Mouse (Mus musculus) neural tube, embryonic 11.5 days (tissue): ENCODE results near the gene 3110082I17Rik. TPM values are rescaled to one million over a fixed set of nuclear protein-coding genes. Genes with fewer than 3 reads are reported as not detected.

Experiments
- ATAC-seq: fragments of 200-750 bp; cut with Nextera tagmentation; 2 replicates; pipeline ENCODE4 v1.8.0; 2017; ENCODE audit warnings: moderate number of reproducible peaks, mild to moderate bottlenecking, moderate TSS enrichment, moderate library complexity; ENCODE audit not compliant: insufficient read depth, low FRiP score, low TSS enrichment
- DNase-seq: peaks from one replicate; pipeline ENCODE4 v3.0.0-alpha.2; 2015; ENCODE audit warnings: low spot score
- H3K27ac ChIP-seq: fragments of 300-500 bp; sonication (generic); 2 replicates; pipeline ENCODE4 v1.5.1; 2014; ENCODE audit warnings: low read depth, mild to moderate bottlenecking, low read length
- H3K27me3 ChIP-seq: fragments of 300-500 bp; sonication (generic); 2 replicates; pipeline ENCODE4 v1.6.1; 2014; ENCODE audit warnings: mild to moderate bottlenecking, low read length, mixed read lengths; ENCODE audit not compliant: control insufficient read depth, insufficient read depth
- H3K36me3 ChIP-seq: fragments of 300-500 bp; sonication (generic); 2 replicates; pipeline ENCODE4 v1.6.1; 2014; ENCODE audit warnings: mild to moderate bottlenecking, low read length, moderate library complexity, mixed read lengths; ENCODE audit not compliant: control insufficient read depth, insufficient read depth
- H3K4me1 ChIP-seq: fragments of 300-500 bp; sonication (generic); 2 replicates; pipeline ENCODE4 v1.6.1; 2014; ENCODE audit warnings: low read length, mixed read lengths; ENCODE audit not compliant: control insufficient read depth, insufficient read depth
- H3K4me2 ChIP-seq: fragments of 300-500 bp; sonication (generic); 2 replicates; pipeline ENCODE4 v1.6.1; 2014; ENCODE audit warnings: low read depth, mild to moderate bottlenecking, moderate library complexity
- H3K4me3 ChIP-seq: fragments of 300-500 bp; sonication (generic); 2 replicates; pipeline ENCODE4 v1.5.1; 2014; ENCODE audit warnings: low read depth, low read length
- H3K9ac ChIP-seq: fragments of 300-500 bp; sonication (generic); 2 replicates; pipeline ENCODE4 v1.6.1; 2014; ENCODE audit warnings: mild to moderate bottlenecking, low read length
- H3K9me3 ChIP-seq: fragments of 300-500 bp; sonication (generic); 2 replicates; pipeline ENCODE4 v1.6.1; 2016; ENCODE audit warnings: low read length; ENCODE audit not compliant: control insufficient read depth
- WGBS: fragments of 180-500 bp; shearing (Covaris S2); extraction: QIAGEN DNeasy Blood & Tissue Kit; methylation state at CpG from one replicate; pipeline ENCODE4 v1.1.7; 2014; 5-methylcytosine and 5-hydroxymethylcytosine counted together
- polyA plus RNA-seq: library from polyadenylated mRNA; unstranded; fragments of >200 nt; fragmentation: Nextera tagmentation; extraction: Ambion mirVana; gene quantifications from 2 replicates; pipeline ENCODE4 v1.2.1, GENCODE M21; 2014

Gene 3110082I17Rik
- polyA plus RNA-seq, 1 experiment from 2014 or later = 37.6 TPM

GRCm38 (mm10) chr5:139411117-139411516 is 49.2 kb downstream of the 3110082I17Rik start:
- H3K4me1 ChIP-seq = 0 out of 2 replicates have a peak, but pooled peaks cover 2% of the 10 kb centered on the region
- WGBS = 94% methylated on average over 6 of the region's 6 CpGs
- no peak overlapping the region for H3K27ac ChIP-seq

GRCm38 (mm10) chr5:139410056-139410455 is 50.3 kb downstream of the 3110082I17Rik start:
- ATAC-seq (no peak), DNase-seq (no peak)
- Histone ChIP-seq H3K27ac (no peak overlapping the region), H3K9me3 (no peaks in the 10 kb centered on the region), H3K27me3 (no peaks in the 10 kb centered on the region), H3K4me2 (no peak overlapping the region), H3K9ac (no peak overlapping the region), H3K4me3 (no peak overlapping the region), H3K4me1 (0 out of 2 replicates have a peak, but pooled peaks cover 4% of the 10 kb centered on the region), H3K36me3 (no peaks in the 10 kb centered on the region)
- 83% methylated on average over 4 of the region's 4 CpGs for whole genome bisulfite sequencing

More at GRCm38 (mm10) chr5:139411117-139411516, 49.2 kb downstream of the 3110082I17Rik start:
- no peak overlapping the region for H3K9ac ChIP-seq
- no peaks in the 10 kb centered on the region for H3K9me3 ChIP-seq
- no peaks in the 10 kb centered on the region for H3K36me3 ChIP-seq
- no peaks in the 10 kb centered on the region for H3K27me3 ChIP-seq
- DNase-seq (no peak), ATAC-seq (no peak)
- H3K4me2 ChIP-seq = no peak overlapping the region
- no peak overlapping the region for H3K4me3 ChIP-seq

GRCm38 (mm10) chr5:139409412-139409811 is 50.9 kb downstream of the 3110082I17Rik start:
- no peaks in the 10 kb centered on the region for H3K36me3 ChIP-seq
- H3K4me3 ChIP-seq = no peak overlapping the region
- no peak overlapping the region for H3K27ac ChIP-seq
- DNase-seq (no peak), ATAC-seq (no peak)
- WGBS = 89% methylated on average over 12 of the region's 12 CpGs
- no peak overlapping the region for H3K9ac ChIP-seq
- no peaks in the 10 kb centered on the region for H3K27me3 ChIP-seq
- 0 out of 2 replicates have a peak, but pooled peaks cover 4% of the 10 kb centered on the region for H3K4me1 ChIP-seq
- no peak overlapping the region for H3K4me2 ChIP-seq
- no peaks in the 10 kb centered on the region for H3K9me3 ChIP-seq

- Histone ChIP-seq H3K4me3 (no peak overlapping the region), H3K27ac (no peak overlapping the region), H3K4me1 (0 out of 2 replicates have a peak, but pooled peaks cover 4% of the 10 kb centered on the region), H3K9ac (no peak overlapping the region), H3K4me2 (no peak overlapping the region), H3K9me3 (no peaks in the 10 kb centered on the region), H3K27me3 (no peaks in the 10 kb centered on the region), H3K36me3 (no peaks in the 10 kb centered on the region)
- WGBS = 87% methylated on average over 7 of the region's 7 CpGs
- DNase-seq (no peak), ATAC-seq (no peak)
Observed at GRCm38 (mm10) chr5:139408511-139408910, 51.8 kb downstream of the 3110082I17Rik start.

GRCm38 (mm10) chr5:139407121-139407885 is 53.0 kb downstream of the 3110082I17Rik start:
- no peak overlapping the region for H3K9ac ChIP-seq
- H3K27ac ChIP-seq = no peak overlapping the region
- no peaks in the 10 kb centered on the region for H3K27me3 ChIP-seq
- no peak overlapping the region for H3K4me3 ChIP-seq
- DNase-seq (no peak), ATAC-seq (no peak)
- no peaks in the 10 kb centered on the region for H3K9me3 ChIP-seq
- WGBS = 87% methylated on average over 14 of the region's 14 CpGs
- H3K36me3 ChIP-seq = no peaks in the 10 kb centered on the region
- H3K4me2 ChIP-seq = no peak overlapping the region
- H3K4me1 ChIP-seq = 0 out of 2 replicates have a peak, but pooled peaks cover 4% of the 10 kb centered on the region

GRCm38 (mm10) chr5:139405953-139406352 is 54.4 kb downstream of the 3110082I17Rik start:
- WGBS = 70% methylated on average over 3 of the region's 3 CpGs
- ATAC-seq (no peak), DNase-seq (no peak)
- Histone ChIP-seq H3K27me3 (no peaks in the 10 kb centered on the region), H3K27ac (no peak overlapping the region), H3K4me3 (no peak overlapping the region), H3K4me1 (0 out of 2 replicates have a peak, but pooled peaks cover 4% of the 10 kb centered on the region), H3K9me3 (no peaks in the 10 kb centered on the region), H3K4me2 (no peak overlapping the region), H3K9ac (no peak overlapping the region), H3K36me3 (no peaks in the 10 kb centered on the region)

- Histone ChIP-seq H3K4me1 (0 out of 2 replicates have a peak, but pooled peaks cover 4% of the 10 kb centered on the region), H3K36me3 (no peaks in the 10 kb centered on the region), H3K27ac (no peak overlapping the region), H3K4me3 (no peak overlapping the region), H3K9me3 (no peaks in the 10 kb centered on the region), H3K4me2 (no peak overlapping the region), H3K27me3 (no peaks in the 10 kb centered on the region), H3K9ac (no peak overlapping the region)
- 71% methylated on average over 7 of the region's 7 CpGs for WGBS
- DNase-seq (no peak), ATAC-seq (no peak)
Observed at GRCm38 (mm10) chr5:139405478-139405877, 54.8 kb downstream of the 3110082I17Rik start.

- H3K27me3 ChIP-seq = no peaks in the 10 kb centered on the region
- H3K27ac ChIP-seq = 0 out of 2 replicates have a peak within 1 kb of the TSS, but pooled peaks have one; percentile 34
- H3K4me2 ChIP-seq = no peak within 1 kb of the TSS
- DNase-seq (no peak), ATAC-seq (no peak)
- WGBS = 78% methylated on average over 6 of the region's 6 CpGs
- no peak within 1 kb of the TSS for H3K9ac ChIP-seq
- H3K4me3 ChIP-seq = no peak within 1 kb of the TSS
- H3K36me3 ChIP-seq = no peaks in the 10 kb centered on the region
- H3K4me1 ChIP-seq = 0 out of 2 replicates have a peak, but pooled peaks cover 4% of the 10 kb centered on the region
- H3K9me3 ChIP-seq = no peaks in the 10 kb centered on the region
Observed at GRCm38 (mm10) chr5:139404801-139405401, 55.4 kb downstream of the 3110082I17Rik start, which contains the start of gene C130050O18Rik. Gene C130050O18Rik (plus strand): TSS chr5:139405280.
